Mouse (Mus musculus) lung, postnatal 10 days (tissue): ENCODE data around the gene Txlna.

Experiments
- DNase-seq: peaks from one replicate; pipeline ENCODE4 v3.0.0; 2021

Txlna gene

DNA sequence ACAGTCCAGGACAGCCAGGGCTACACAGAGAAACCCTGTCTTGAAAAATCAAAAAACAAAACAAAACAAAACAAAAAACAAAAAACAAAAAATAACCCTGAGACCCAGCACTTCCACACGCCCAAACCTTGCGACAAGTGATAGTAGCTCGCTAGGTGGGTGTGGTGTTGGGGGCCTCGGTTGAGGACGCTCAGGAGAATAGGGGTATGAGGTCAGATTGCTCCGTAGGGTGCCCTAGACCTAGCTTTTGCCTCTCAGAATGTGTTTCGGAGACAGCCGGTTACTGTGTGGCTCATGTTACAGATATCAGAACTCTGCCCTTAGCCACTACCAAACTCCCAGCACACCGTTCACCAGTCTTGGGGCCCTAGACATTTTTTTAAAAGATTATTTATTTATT lies 55.1 kb downstream of the Txlna start:
- no peak for DNase-seq

DNA sequence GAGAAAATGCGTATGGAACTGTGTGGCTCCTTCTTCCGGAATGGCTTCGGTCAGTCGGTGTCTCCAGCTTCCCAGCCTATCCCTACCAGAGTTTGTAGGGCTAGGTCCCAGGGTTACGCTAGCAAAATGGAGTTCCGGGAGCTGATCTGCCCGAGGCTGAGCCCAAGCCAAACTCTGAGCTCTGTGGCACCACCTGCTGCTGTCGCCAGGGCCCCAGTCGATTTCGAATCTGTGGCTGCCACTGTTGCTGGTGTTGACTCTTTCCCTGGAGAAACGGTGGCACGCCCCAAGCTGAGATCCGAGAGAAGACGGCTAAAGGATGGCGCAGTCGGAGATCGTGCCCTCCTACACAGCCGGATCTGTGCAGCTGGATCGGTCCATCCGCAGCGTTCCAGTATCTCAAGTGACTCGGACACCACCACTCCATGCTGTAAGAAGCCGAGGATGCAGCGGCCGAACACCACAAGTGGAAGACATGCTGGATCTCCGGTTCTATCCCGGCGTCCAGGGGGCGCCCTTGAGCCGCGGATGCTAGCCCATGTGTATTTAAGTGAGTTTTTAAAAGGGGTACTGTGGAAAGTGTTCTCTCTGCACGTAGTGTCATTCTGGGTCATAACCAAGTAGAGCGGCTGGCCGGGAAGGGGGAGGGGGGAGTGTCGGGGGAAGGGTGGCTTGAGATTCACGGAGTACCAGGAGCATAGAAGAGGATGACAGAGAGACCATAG lies 55.8 kb downstream of the Txlna start:
- peak; percentile 91 for DNase-seq

DNA sequence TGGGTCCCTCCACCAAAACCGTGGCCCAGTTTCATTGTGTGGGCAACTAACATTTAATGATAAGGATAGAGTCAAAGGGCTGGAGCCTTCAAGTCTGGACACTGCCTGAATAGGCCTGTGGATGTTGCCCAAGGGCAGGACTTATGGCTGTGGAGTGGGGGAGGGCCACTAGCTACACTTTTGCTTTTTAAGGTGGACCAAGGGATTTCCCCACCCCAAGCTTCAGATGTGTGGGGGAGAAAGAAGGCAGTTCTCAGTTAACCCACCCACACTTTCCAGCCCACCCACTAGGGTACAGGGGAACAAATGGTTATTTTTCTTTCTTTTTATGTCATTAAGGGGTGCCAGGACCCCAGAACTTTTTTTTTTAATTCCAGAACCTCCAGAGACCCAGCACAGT lies 56.5 kb downstream of the Txlna start:
- no peak for DNase-seq

DNA sequence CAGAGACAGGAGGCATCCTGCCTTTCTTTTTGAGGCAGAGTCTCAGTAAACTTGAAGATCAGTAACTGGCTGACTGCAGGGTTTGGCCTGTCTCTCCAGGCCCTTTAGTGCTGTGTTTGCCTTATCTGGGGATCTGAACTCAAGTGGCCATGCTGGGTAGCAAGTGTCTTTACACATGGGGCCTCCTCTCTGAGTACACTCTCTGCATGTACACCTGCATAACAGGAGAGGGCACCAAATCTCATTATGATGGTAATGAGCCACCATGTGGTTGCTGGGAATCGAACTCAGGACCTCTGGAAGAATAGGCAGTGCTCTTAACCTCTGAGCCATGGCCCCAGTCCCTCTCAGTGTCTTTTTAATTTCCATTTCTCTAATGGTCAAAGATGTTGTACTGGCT lies 58.6 kb downstream of the Txlna start:
- DNase-seq: no peak

DNA sequence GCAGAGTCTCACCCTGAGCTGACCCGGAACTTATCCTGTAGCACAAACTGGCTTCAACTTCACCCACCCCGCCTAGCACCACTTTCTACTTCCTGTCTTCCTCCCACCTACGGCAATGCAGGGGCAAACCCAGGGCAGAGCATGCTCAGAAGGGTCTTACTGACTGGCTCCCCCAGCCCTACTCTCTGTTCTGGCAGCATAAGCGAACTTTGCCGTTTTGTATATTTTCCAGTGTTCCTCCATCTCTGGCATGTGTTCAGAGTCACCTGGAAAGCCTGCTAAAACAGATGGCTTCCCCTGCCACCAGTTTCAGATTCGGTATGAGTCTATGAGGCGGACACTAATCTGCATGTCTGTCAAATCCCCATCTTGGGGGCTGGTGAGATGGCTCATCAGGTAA lies 60.5 kb downstream of the Txlna start:
- DNase-seq: no peak

DNA sequence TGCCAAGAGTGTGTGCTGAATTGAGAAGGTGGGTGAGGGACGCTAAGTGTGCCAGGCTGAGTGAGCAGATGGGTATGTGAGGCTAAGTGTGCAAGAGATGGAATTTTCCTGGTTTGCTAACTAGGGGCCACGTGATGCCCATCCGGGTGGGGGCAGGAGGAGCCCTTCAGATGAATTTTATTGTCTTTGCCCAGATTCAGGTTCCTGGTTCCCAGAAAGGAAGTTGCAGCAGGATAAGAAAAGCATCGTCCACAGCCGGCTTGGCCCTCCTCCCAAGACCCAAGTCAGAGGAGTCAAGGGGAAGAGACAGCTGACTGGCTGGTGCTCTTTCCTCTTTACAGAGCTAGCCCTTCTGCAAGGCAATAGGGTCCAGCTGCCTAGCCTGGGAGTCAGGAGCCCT lies 62.4 kb downstream of the Txlna start, which contains the start of gene Fam167b:
Gene Fam167b, minus strand, starts transcription at position 84 of the 400 bp plus-strand sequence.
- DNase-seq: peak; percentile 60

DNA sequence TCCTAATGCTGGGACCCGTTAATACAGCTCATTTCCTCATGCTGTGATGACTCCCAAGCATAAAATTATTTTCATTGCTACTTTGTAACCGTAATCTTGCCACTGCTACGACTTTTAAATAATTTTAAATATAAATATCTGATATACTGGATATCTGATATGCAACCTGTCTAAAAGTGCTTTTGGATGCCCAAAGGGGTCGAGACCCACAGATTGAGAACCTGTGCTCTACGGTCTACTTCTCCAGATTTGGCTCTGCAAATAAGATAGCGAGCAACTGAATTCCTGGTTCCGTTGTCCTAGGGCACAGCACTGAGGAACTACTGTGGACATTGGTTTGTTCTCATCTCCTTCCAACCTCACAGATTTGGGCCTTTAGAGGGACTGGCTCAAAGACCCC lies 63.2 kb downstream of the Txlna start:
- no peak for DNase-seq

DNA sequence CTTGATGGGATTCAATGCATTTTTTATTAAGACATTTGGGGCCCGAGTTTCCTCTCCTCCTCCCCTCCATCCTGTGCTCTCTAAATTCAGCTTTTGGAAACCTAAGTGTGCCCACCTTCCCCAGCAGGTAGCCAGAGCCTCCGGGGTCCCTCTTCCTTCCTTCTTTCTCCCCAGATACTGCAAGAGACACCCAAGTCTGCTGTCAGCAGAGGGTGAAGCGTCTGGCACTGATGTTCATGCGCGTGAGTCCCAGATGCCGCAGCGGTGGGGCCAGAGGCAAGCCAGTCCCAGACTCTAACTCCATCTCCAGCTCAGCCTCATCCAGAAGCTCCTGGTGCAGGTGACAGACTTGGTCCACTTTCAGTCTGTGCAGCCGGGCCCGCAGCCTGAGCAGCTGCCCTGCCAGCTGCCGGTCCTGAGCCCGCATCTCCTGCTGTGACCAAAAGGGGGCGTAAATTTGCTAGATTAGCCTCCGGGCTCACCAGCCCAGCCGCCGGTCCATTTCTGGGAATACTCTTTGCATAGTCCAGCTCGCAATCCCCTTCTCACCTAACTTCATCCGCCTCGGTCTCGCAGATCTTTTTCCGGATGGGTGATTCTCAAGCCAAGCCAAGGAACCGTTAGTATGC lies 63.9 kb downstream of the Txlna start:
- peak; percentile 87 for DNase-seq
